Mouse (Mus musculus): ENCODE data around the gene Klhdc7b.

DNA sequence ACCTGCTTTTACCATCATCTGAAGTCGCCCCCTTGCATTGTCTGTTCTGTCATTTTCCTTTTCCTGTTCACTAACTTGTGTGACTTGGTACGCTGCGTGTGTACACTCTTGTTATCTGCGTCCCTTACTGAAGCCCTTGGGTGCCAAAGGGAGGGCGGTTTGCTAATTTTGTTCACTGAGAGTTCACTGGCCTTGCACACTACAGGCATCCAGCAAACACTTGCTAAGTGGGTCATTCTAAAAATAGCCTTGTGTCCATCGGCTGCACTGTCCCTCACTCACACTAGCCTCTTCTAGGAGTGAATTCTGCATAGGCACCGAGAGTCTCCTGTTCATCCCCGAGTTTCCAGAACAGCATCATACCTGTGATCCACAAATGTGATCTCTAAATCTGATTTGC is 30.6 kb downstream of the Klhdc7b start:
- TF ChIP-seq CTCF (IDR thresholded peaks at IDR 0.05; ENCODE audit: extremely low read depth, insufficient read length, insufficient replicate concordance, low read depth, low read length) (no peak), POLR2A (IDR thresholded peaks at IDR 0.05; ENCODE audit: low read depth, low read length) (no peak)
